Mouse (Mus musculus): ENCODE results near the gene Cuedc1. TPM values are rescaled to one million over a fixed set of nuclear protein-coding genes. Genes with fewer than 3 reads are reported as not detected.

Gene Cuedc1
- polyA plus RNA-seq, 1 experiment from 2014 or later: 53.2 TPM

- H3K27me3 ChIP-seq: no peaks in the 10 kb centered on the region
- no peak overlapping the region for H3K9ac ChIP-seq
- no peak overlapping the region for H3K4me3 ChIP-seq
- no peak overlapping the region for H3K4me2 ChIP-seq (replicated peaks)
- H3K36me3 ChIP-seq: no peaks in the 10 kb centered on the region
- H3K4me1 ChIP-seq: peaks cover 63% of the 10 kb centered on the region
- ATAC-seq (ENCODE audit: low FRiP score): no peak
- peak overlapping the region; percentile 25; the same call in 1 of the 2 replicates for H3K27ac ChIP-seq
- H3K9me3 ChIP-seq (replicated peaks): no peaks in the 10 kb centered on the region
- WGBS: 87% methylated on average over 12 of the region's 13 CpGs
Observed at GRCm38 (mm10) chr11:88145214-88146006, 47.6 kb downstream of the Cuedc1 start.

- Histone ChIP-seq H3K36me3 (no peaks in the 10 kb centered on the region), H3K9me3 (replicated peaks) (no peaks in the 10 kb centered on the region), H3K4me3 (no peak overlapping the region), H3K27ac (peak overlapping the region; percentile 40), H3K4me1 (peaks cover 62% of the 10 kb centered on the region), H3K27me3 (no peaks in the 10 kb centered on the region), H3K4me2 (replicated peaks) (no peak overlapping the region), H3K9ac (no peak overlapping the region)
- ATAC-seq (ENCODE audit: low FRiP score): no peak
- 68% methylated on average over 12 of the region's 12 CpGs for WGBS
Observed at GRCm38 (mm10) chr11:88146264-88147060, 48.6 kb downstream of the Cuedc1 start.

- no peak for ATAC-seq (ENCODE audit: low FRiP score)
- Histone ChIP-seq H3K27ac (no peak overlapping the region), H3K4me2 (replicated peaks) (no peak overlapping the region), H3K4me1 (peaks cover 60% of the 10 kb centered on the region), H3K36me3 (no peaks in the 10 kb centered on the region), H3K9ac (no peak overlapping the region), H3K4me3 (no peak overlapping the region), H3K27me3 (no peaks in the 10 kb centered on the region), H3K9me3 (replicated peaks) (no peaks in the 10 kb centered on the region)
- WGBS: 97% methylated on average over 5 of the region's 5 CpGs
Observed at GRCm38 (mm10) chr11:88147388-88147787, 49.5 kb downstream of the Cuedc1 start.

- Histone ChIP-seq H3K4me3 (no peak overlapping the region), H3K27ac (peak overlapping the region; percentile 73; the same call in 1 of the 2 replicates), H3K4me2 (replicated peaks) (no peak overlapping the region), H3K27me3 (no peaks in the 10 kb centered on the region), H3K36me3 (no peaks in the 10 kb centered on the region), H3K4me1 (peaks cover 62% of the 10 kb centered on the region), H3K9me3 (replicated peaks) (no peaks in the 10 kb centered on the region), H3K9ac (peak overlapping the region; percentile 18; the same call in 1 of the 2 replicates)
- no peak for ATAC-seq (ENCODE audit: low FRiP score)
- 51% methylated on average over 7 of the region's 7 CpGs for WGBS
Observed at GRCm38 (mm10) chr11:88148015-88148637, 50.3 kb downstream of the Cuedc1 start.

GRCm38 (mm10) chr11:88148638-88149279 is 50.9 kb downstream of the Cuedc1 start:
- H3K4me1 ChIP-seq: peaks cover 63% of the 10 kb centered on the region
- H3K9me3 ChIP-seq (replicated peaks): no peaks in the 10 kb centered on the region
- H3K9ac ChIP-seq: peak overlapping the region; percentile 18; the same call in 1 of the 2 replicates
- H3K36me3 ChIP-seq: no peaks in the 10 kb centered on the region
- H3K27ac ChIP-seq: peak overlapping the region; percentile 73
- no peak for ATAC-seq (ENCODE audit: low FRiP score)
- no peaks in the 10 kb centered on the region for H3K27me3 ChIP-seq
- H3K4me3 ChIP-seq: no peak overlapping the region
- H3K4me2 ChIP-seq (replicated peaks): no peak overlapping the region
- 10% methylated on average over 11 of the region's 11 CpGs for WGBS

GRCm38 (mm10) chr11:88151379-88152155 is 53.7 kb downstream of the Cuedc1 start:
- no peak overlapping the region for H3K9ac ChIP-seq
- no peaks in the 10 kb centered on the region for H3K27me3 ChIP-seq
- H3K4me2 ChIP-seq (replicated peaks): no peak overlapping the region
- peaks cover 69% of the 10 kb centered on the region for H3K4me1 ChIP-seq
- H3K4me3 ChIP-seq: no peak overlapping the region
- H3K9me3 ChIP-seq (replicated peaks): no peaks in the 10 kb centered on the region
- H3K27ac ChIP-seq: peak overlapping the region; percentile 68
- ATAC-seq (ENCODE audit: low FRiP score): peak; percentile 11; the same call in 1 of the 2 replicates
- H3K36me3 ChIP-seq: no peaks in the 10 kb centered on the region
- 32% methylated on average over 7 of the region's 7 CpGs for WGBS

GRCm38 (mm10) chr11:88153880-88154279 is 56.0 kb downstream of the Cuedc1 start:
- no peak for ATAC-seq (ENCODE audit: low FRiP score)
- peaks cover 64% of the 10 kb centered on the region for H3K4me1 ChIP-seq
- H3K27ac ChIP-seq: peak overlapping the region; percentile 52; the same call in 1 of the 2 replicates

GRCm38 (mm10) chr11:88154500-88154899 is 56.6 kb downstream of the Cuedc1 start:
- Histone ChIP-seq H3K27ac (peak overlapping the region; percentile 52), H3K4me2 (replicated peaks) (no peak overlapping the region)
- ATAC-seq (ENCODE audit: low FRiP score): no peak

More at GRCm38 (mm10) chr11:88153880-88154279, 56.0 kb downstream of the Cuedc1 start:
- no peaks in the 10 kb centered on the region for H3K27me3 ChIP-seq
- no peak overlapping the region for H3K4me3 ChIP-seq
- no peaks in the 10 kb centered on the region for H3K9me3 ChIP-seq (replicated peaks)
- H3K4me2 ChIP-seq (replicated peaks): no peak overlapping the region
- no peaks in the 10 kb centered on the region for H3K36me3 ChIP-seq
- H3K9ac ChIP-seq: no peak overlapping the region
- 80% methylated on average over 5 of the region's 5 CpGs for WGBS

GRCm38 (mm10) chr11:88155451-88155850 is 57.6 kb downstream of the Cuedc1 start:
- Histone ChIP-seq H3K36me3 (no peaks in the 10 kb centered on the region), H3K27ac (peak overlapping the region; percentile 56), H3K27me3 (no peaks in the 10 kb centered on the region), H3K4me2 (replicated peaks) (no peak overlapping the region), H3K4me1 (peaks cover 70% of the 10 kb centered on the region), H3K4me3 (no peak overlapping the region), H3K9me3 (replicated peaks) (no peaks in the 10 kb centered on the region), H3K9ac (no peak overlapping the region)
- ATAC-seq (ENCODE audit: low FRiP score): no peak
- WGBS: 59% methylated on average over 3 of the region's 3 CpGs

More at GRCm38 (mm10) chr11:88154500-88154899, 56.6 kb downstream of the Cuedc1 start:
- Histone ChIP-seq H3K4me3 (no peak overlapping the region), H3K9ac (no peak overlapping the region), H3K36me3 (no peaks in the 10 kb centered on the region), H3K27me3 (no peaks in the 10 kb centered on the region), H3K4me1 (peaks cover 65% of the 10 kb centered on the region), H3K9me3 (replicated peaks) (no peaks in the 10 kb centered on the region)
- WGBS: 61% methylated on average over 8 of the region's 8 CpGs

GRCm38 (mm10) chr11:88155998-88156397 is 58.1 kb downstream of the Cuedc1 start:
- 0 out of 2 replicates have a peak overlapping the region, but pooled peaks have one; percentile 1 for H3K9ac ChIP-seq
- no peak overlapping the region for H3K4me3 ChIP-seq
- ATAC-seq (ENCODE audit: low FRiP score): no peak
- H3K27me3 ChIP-seq: no peaks in the 10 kb centered on the region
- H3K36me3 ChIP-seq: no peaks in the 10 kb centered on the region
- H3K4me2 ChIP-seq (replicated peaks): no peak overlapping the region
- 57% methylated on average over 8 of the region's 8 CpGs for WGBS
- peaks cover 72% of the 10 kb centered on the region for H3K4me1 ChIP-seq
- H3K9me3 ChIP-seq (replicated peaks): no peaks in the 10 kb centered on the region
- peak overlapping the region; percentile 56 for H3K27ac ChIP-seq

- Histone ChIP-seq H3K9ac (0 out of 2 replicates have a peak overlapping the region, but pooled peaks have one; percentile 1), H3K4me2 (replicated peaks) (no peak overlapping the region), H3K36me3 (no peaks in the 10 kb centered on the region), H3K9me3 (replicated peaks) (no peaks in the 10 kb centered on the region), H3K4me1 (peaks cover 72% of the 10 kb centered on the region), H3K27me3 (no peaks in the 10 kb centered on the region), H3K4me3 (no peak overlapping the region), H3K27ac (peak overlapping the region; percentile 56; the same call in 1 of the 2 replicates)
- no peak for ATAC-seq (ENCODE audit: low FRiP score)
- WGBS: 42% methylated on average over 2 of the region's 2 CpGs
Observed at GRCm38 (mm10) chr11:88156403-88156802, 58.5 kb downstream of the Cuedc1 start.
